Mouse (Mus musculus) kidney, postnatal 36 days (tissue): ENCODE results near the gene Endov.

ENCODE experiments used
- DNase-seq, 2 experiments: peaks; one replicate each; pipeline ENCODE4 v3.0.0; 2021 to 2022; ENCODE audit warnings: mixed read lengths in 2 of 2

The Endov gene

GRCm38 (mm10) chr11:119547183-119547921 lies 56.2 kb downstream of the Endov start, which contains the start of gene Nptx1:
TSS of gene Nptx1 (minus strand) at chr11:119547753.
- peak in 1 of 2 experiments; percentile 48 for DNase-seq

GRCm38 (mm10) chr11:119547951-119548591 lies 56.9 kb downstream of the Endov start:
- peak in 1 of 2 experiments; percentile 27 for DNase-seq

GRCm38 (mm10) chr11:119548741-119549370 lies 57.7 kb downstream of the Endov start:
- DNase-seq = peak in 1 of 2 experiments; percentile 14

DNA sequence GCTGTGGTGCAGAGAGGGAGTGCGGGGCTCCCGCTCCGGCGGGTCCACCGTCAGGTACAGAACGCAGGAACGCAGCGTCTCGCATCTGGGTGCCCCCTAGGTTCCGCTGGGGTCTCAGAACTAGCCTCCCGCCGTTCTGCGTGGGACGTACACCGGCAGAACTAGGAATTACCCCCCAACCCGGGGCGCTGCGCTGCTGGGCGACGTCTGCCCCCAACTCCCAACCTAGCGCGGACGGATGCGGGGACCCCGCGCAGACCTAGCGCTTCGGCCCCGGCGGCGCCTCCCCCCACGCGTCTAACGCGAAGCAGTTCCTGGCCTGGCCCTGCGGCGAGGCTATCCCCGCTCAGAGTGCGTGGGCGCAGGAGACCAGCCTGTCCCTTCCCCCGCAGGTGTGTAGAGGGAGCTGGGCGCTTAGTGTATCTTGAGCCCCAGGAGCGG lies 58.2 kb downstream of the Endov start:
- DNase-seq = no peak

- no peak for DNase-seq
These were observed 59.6 kb downstream of the Endov start for GRCm38 (mm10) chr11:119550546-119551335.

DNA sequence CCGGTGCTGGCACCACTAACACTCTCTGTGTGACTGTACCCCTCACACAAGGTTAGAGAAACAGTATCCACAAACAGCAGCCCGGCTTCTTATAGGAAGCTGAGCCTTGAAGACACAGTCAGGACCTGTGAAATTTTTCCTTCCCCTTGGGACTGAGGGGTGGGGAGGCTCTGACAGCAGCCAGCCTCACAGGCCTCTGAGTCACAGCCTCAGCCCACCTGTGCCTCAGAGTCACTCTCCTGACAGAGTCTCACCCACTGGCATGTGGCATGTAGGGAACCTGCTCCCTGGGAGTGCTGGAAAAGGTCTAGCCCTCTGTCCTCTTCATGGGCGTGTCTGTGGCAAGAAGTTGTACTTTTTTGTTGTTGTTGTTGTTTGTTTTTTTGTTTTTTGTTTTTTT lies 60.3 kb downstream of the Endov start:
- DNase-seq = no peak

DNA sequence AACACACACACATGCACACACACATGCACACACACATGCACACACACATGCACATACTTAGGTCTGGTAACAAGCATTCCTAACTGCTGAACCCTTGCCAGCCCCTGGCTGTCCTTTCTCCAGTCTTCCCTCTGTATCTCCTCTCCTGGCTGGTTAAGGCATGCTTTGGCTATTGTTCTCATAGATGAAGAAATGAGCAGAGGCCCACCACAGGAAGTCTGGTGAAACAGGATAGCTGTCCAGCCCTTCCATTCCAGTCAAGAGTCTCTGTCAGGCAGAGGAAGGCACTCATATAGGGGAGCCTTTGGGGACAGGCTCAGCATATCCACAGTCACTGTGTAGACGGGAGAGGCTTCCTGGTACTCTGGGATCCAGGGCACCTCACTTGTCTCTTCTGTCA lies 61.2 kb downstream of the Endov start:
- no peak for DNase-seq

GRCm38 (mm10) chr11:119552902-119553802 lies 62.0 kb downstream of the Endov start:
- no peak for DNase-seq

DNA sequence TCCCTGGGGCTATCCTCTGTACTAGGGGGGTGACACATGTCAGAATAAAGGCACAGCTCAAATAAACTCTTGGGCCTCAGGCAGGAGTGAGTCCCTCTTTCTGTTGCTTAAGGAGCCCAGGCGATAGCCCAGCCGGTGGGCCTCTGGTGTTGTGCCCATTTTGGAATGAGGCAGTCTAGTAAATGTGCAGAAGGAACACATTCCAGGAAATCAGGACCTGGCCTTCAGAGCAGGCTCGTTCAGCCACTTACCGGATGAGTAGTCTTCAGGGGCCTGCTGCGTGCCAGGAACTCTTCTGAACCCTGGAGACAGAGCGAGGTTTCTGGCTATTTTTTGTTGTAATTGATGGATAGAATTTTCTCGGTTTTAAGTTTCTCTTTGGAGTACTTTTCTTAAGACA lies 63.6 kb downstream of the Endov start:
- peak in 1 of 2 experiments; percentile 16 for DNase-seq

- no peak for DNase-seq
These were observed 64.0 kb downstream of the Endov start for GRCm38 (mm10) chr11:119555170-119555569.

DNA sequence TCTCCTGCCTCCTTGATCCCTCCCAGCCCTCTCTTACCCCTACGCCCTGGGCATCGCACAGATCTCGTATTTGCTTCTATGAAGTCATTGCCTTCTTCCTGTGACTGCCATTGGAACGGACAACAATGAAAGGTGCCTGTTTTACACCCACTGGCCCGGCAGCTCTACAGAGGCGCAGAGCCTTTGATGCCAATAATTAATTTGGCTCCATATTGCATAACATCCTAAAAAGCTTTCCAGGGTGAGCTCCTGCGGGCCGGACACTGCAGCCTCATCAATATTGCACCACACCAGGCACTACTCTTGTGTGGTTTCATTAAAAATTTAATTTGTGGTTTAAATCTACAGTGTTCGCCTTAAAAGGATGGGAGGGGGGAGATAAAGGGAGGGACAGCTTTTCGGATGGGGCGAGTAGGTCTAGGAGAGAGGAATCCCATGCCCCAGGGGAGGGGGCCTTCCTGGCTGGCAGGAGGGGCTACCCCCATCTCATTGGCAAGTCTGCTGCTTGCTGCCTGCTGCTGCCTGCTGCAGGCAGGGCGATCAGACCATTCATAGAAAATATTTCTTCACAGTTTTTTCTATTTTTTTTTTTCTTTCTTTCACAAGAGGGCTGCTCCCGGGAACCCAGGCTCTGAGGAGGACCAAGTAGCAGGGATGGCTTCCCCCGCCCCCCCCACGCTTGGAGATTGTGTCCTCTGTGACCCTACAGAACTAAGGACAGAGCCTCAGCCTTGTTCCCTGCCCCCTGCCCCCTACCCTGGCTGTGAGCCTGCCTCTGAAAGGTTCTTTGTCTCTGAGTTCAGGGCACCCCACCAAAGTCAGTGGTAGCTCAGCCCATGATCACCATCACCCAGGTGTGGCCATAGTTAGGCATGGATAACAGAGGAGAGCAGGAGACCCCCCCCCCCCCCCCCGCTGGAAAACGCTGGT lies 67.1 kb downstream of the Endov start:
- DNase-seq = no peak

- DNase-seq = no peak
These were observed 67.9 kb downstream of the Endov start for GRCm38 (mm10) chr11:119558870-119559610.
